Mouse (Mus musculus): ENCODE results near the gene Slc26a10.
"Not testable (repeated sequence)": the region's sequence is repeated elsewhere in the genome, so short reads cannot be mapped to it uniquely, and the experiment has no call there.

Slc26a10 gene

DNA sequence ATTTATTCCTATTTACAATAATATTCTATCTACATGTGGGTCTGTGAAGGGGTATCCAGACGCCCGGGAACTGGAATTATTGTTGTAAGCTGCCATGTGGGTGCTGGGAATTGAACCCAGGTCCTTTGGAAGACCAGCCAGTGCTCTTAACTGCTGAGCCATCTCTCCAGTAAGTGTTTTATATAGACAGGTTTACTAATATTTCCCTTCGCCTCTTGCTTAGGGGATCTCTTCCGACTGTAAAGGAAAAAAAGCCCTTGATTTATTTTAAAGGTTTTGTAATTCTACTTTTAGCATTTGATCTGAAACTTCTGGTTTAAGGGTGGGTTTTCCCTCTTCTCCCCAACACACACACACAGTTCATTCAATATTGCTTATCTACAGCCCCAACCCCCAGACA is 16.3 kb downstream of the Slc26a10 start:
- DNase-seq (ENCODE audit: low spot score in 2 of 2) = no peak

DNA sequence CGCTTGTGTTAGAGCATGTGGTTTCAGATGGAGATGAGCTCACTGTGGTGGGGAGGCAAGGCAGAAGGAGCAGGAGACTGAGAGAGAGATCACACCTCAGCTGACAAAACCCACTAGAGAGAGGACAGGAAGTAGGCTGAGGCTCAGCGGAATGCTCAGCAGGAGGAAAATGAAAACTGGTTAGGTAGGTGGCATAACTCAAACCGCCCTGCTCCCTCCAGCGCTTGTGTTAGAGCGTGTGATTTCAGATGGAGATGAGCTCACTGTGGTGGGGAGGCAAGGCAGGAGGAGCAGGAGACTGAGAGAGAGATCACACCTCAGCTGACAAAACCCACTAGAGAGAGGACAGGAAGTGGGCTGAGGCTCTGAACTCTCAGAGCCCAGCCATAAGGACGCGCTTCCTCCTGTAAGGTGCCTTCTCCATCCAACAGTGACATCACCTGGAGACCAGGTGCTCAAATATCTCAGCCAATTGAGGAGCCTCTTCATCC is 17.6 kb downstream of the Slc26a10 start:
- not testable (repeated sequence) for DNase-seq (ENCODE audit: low spot score in 2 of 2)

DNA sequence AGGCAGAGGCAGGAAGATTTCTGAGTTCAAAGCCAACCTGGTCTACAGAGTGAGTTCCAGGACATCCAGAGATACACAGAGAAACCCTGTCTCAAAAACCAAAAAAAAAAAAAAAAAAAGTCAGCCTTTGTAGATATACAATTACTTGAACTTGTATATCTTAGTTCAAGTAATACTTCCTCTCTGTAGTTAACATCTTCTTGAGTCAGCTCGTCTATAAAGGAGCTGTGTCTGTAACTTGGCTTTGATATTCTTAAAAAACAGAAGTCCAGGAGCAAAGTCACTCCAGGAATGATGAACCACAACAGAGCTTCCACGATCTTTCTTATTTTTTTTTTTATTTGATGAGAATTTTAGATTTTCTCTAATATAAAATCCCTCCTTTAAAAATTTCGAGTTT is 19.7 kb downstream of the Slc26a10 start:
- DNase-seq (ENCODE audit: low spot score in 2 of 2) = no peak

DNA sequence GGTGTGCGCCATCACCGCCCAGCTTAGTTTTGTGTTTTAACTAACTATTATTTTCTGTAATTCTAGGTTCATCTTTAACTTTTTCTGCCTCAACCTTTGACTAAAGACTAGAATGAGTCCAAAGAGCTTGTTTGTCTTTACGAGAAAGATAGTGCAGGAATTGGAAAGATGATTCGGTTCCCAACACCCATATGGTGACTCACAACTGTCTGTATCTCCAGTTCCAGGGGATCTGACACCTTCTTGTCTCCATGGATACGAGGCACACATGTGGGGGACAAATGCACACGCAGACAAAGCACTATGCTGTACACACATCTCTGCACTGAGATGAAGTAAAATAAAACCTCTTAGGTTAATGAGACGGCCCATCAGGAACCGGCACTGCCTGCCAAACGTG is 20.4 kb downstream of the Slc26a10 start:
- no peak for DNase-seq (ENCODE audit: low spot score in 2 of 2)

DNA sequence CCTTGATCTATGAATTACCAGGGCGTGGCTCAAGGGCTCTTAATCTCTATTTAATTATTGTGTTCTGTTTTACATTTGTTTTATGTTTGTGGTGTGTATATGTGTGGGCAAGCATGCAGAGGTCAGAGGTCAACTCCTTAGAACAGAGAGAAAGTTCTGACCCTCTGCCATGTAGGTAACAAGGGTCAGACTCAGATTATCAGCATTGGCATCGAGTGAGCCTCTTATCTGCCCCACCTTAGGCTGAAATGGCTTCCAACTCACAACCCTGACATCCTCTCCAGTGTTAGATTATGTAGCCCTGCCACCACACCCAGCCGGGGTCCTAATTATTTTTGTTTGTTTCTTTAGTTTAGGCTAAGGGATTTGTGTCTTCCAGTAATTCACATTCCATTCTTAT is 22.0 kb downstream of the Slc26a10 start:
- DNase-seq (ENCODE audit: low spot score in 2 of 2) = no peak

DNA sequence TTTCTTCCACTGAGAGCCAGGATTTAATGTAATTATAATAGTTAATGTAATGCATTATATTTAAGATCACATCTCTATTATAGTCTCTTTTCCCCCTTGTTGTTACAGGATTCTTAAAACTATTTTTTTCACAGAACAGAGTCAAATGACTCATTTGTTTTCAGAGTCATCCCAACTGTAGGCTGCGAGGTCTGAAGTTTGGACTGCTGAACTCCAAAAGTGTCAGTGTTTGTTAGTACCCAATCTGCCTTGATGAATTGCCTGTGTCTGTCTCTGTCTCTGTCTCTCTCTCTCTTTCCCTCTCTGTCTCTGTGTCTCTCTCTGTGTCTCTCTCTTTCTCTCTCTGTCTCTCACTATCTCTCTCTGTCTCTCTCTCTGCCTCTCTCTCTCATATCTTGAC is 23.9 kb downstream of the Slc26a10 start:
- no peak for DNase-seq (ENCODE audit: low spot score in 2 of 2)

DNA sequence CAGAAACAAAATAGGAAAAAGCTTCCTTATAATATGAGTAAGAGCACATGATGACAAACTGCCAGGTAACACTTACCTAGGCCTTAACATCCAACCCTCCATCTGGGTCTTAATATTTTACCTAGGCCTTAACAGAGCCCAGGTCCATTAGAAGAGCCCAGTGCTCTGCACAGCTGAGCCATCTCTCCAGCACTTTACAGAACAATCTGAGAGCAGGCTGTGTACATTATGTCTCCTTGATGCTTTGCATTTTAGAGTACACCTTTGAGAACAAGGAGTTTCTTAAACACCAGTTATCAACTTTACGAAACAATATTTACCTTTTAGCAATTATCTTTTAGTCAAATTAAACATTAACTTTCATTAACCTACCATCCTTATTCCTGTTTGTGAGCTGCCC is 24.4 kb downstream of the Slc26a10 start:
- DNase-seq (ENCODE audit: low spot score in 2 of 2) = no peak

DNA sequence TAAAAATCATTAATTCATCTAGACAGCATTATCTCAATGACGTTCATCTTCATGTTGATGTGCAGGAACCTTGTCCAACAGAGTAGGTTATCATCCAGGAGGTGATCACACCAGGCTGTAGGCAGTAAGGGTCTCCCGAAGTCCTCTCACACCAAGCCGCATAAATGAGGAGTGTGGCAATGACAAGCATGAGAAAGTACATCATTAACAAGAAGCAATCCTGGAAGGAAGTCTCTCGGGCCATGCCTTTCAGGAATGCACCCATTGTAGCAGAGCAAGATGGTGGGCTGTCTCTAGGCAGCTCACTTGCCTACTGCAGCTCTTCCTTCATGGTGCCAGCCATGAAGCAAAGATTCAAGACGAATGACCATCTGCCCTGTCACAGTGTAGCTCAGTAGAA is 25.8 kb downstream of the Slc26a10 start:
- DNase-seq (ENCODE audit: low spot score in 2 of 2) = no peak

DNA sequence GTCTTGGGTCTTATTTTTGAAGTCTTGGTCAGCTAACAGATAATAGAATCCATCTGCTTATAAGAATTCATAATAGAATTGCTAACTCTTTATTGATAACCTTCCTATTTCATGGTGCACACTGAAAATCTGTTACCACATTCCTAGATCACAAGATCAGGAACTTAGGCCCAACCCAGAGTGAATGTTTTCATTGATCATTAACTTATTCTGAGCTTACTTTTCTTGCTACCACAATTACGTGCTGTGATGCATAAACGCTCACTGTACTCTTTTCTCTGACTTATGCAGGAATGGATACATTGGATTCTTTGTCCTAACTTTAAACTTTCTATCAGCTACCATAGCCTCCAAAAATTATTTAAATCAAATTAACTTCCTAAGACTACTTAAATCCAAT is 26.2 kb downstream of the Slc26a10 start:
- no peak for DNase-seq (ENCODE audit: low spot score in 2 of 2)

DNA sequence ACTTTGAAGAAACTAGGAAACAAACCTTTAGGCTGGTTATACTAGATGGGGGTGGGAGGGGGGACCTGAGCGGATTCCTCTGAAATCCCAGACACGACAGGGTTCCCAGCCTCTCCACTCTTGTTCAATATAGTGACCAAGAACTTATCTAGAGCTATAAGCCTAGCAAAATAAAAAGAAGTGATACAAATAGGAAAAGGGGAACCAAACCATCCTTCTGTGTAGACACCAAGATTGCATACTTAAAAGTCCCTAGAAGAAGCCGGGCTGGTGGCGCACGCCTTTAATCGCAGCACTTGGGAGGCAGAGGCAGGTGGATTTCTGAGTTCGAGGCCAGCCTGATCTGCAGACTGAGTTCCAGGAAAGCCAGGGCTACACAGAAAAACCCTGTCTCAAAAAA is 27.1 kb downstream of the Slc26a10 start:
- no peak for DNase-seq (ENCODE audit: low spot score in 2 of 2)

DNA sequence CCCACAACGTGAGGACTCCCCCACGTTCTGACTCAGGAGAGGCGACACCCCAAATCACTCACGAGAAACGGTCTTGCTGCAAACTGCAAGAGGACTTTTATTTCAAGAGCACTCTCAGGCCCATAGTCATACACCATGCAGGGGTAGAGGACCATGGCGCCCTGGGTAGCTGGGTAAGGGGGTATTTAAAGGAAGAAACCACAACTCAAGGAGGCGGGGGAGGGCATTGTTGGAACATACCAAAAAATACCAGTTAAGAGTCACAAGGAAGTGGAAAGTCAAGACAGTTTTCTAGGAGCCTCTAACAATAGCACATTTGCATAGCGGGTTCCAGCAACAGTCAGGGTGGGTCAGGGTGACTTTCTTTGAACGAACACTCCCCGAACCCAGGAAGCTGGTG is 27.9 kb downstream of the Slc26a10 start:
- DNase-seq (ENCODE audit: low spot score in 2 of 2) = not testable (repeated sequence)

DNA sequence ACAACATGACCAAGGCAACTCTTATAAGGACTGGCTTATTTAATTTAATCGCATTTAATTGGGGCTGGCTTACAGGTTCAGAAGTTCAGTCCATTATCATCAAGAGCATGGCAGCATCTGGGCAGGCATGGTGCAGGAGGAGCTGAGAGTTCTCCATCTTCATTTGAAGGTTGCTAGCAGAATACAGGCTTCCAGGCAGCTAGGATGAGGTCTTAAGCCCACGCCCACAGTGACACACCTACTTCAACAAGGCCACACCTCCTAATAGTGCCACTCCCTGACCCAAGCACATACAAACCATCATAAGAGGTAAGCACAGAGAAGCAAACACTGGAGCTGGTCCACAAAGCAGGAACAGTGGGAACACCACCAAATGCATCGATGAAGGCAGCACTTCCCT is 29.2 kb downstream of the Slc26a10 start:
- DNase-seq (ENCODE audit: low spot score in 2 of 2) = not testable (repeated sequence)

DNA sequence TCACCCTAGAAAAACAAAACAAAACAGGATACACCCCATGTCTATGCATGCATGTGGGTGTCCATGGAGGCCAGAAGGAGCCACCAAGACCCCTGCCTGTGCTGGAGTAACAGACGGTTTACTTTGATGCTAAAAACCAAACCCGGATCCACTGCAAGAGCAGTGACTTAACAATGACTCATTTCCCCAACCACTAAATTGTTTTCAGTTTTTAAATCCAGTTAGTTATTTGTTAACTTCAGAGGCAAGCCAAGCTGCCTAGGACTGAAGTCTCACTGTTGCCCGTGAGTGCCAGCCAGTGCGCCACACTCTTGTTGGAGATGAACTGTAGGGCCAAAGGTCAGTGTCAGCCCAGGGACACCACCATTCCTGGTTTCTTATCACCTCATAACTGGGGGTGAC is 30.0 kb downstream of the Slc26a10 start:
- DNase-seq (ENCODE audit: low spot score in 2 of 2) = no peak

DNA sequence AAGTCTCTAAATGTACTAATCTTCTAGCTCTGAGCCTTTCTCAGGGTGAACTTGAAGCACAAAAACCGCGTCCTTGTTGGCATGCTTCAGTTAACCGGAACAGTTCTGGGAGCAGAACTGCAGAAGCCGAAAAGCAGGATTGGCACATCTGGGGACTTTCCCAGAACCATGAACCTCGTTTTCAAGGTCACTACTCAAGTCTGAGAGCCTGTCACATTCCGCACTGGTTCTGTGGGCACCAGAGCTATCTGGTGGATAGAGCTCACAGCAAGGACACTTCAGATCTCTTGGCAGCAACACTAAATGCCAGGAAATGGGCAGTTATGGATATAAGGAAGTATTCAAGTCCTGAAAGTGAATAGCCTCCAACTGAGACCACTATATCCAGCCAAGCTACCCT is 33.3 kb downstream of the Slc26a10 start:
- no peak for DNase-seq (ENCODE audit: low spot score in 2 of 2)

DNA sequence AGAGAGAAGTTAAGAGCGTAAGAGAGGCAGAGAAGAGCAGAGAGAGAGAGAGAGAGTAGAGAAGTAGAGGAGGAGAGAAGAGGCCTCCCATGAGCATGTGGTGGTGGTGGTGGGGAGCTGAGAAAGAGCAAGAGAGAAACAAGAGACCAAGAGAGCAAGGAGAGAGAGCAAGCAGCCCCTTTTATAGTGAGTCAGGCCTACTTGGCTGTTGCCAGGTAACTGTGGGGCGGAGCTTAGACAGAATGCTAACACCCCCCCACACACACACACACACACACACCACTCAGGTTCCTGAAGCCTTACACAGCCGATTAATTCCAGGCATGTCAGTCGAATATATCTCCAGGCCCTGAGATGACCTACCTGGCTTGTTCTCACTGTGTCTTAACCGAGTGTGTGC is 35.1 kb downstream of the Slc26a10 start:
- no peak for DNase-seq (ENCODE audit: low spot score in 2 of 2)

DNA sequence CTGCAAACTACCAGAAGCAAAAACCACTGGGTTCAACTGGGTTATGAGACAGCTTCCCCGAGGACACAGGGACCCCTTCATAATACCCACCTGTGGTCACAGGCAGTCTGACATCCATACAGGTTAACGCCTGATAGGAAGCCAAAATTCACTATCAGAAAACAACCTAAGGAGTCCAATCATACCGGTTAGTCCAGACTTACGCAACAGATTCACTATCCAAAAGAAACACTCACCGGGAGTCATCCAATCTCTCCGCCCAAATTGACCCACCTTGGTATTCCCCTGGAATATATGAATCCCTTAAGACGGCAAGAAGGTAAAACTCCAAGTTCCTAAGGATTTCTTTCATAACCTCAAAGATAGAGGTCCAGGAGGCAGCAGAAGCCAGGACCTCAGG is 35.9 kb downstream of the Slc26a10 start:
- no peak for DNase-seq (ENCODE audit: low spot score in 2 of 2)

DNA sequence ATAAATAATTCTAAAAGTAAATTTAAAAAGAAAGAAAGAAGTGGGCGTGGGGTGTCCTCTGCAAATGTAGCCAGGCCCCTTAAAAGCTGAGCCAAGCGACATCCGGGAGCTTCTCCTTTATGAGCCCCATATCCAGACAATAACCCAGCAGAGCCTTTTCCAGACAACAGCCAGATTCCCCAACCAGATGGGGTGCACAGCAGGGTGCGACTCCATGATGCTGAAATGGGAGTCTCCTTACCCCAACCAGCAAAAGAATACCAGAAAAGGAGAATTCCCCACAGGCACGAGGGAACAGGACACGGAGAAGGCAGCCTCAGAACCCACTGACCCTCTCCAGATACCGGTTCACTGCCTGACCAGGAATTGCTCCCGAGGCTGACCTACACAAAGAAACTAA is 37.2 kb downstream of the Slc26a10 start:
- no peak for DNase-seq (ENCODE audit: low spot score in 2 of 2)

DNA sequence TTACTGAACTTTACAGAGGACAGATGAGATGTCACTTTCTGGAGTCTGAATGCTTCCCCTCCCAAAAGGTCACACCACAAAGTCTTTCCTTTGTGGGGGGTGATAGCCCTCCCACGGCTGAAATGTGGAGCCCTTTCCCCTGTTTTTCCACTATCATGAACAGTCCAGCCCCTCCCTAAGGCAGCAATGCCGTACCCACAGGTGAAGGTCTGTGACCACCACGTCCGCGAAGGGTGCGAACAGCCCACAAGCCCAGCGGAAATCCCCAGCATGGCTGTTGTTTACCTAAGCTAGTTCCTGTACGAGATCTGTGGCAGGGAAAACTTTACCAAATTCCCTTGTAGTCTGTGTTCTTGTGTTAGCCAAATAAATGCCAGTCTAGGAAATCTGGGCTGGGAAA is 38.9 kb downstream of the Slc26a10 start:
- DNase-seq (ENCODE audit: low spot score in 2 of 2) = no peak

DNA sequence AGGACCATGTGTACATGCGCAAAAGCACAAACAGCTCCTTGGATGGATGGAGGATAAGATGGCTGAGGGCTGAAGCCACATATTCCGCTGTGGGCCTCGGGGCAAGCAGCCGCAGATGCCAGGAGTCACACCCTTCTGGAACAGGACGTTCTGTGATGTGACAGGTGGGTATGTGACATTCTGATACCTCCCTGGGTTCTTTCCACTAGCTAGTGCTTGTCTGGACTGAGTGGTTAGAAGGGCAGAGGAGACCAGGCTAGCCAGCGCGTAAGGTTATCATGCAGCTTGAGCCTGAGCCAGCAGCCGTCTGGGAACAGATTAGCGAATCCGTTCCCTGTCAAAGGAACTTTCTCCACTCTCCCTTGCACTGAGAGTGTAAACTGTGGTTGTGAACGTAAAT is 39.5 kb downstream of the Slc26a10 start:
- no peak for DNase-seq (ENCODE audit: low spot score in 2 of 2)

DNA sequence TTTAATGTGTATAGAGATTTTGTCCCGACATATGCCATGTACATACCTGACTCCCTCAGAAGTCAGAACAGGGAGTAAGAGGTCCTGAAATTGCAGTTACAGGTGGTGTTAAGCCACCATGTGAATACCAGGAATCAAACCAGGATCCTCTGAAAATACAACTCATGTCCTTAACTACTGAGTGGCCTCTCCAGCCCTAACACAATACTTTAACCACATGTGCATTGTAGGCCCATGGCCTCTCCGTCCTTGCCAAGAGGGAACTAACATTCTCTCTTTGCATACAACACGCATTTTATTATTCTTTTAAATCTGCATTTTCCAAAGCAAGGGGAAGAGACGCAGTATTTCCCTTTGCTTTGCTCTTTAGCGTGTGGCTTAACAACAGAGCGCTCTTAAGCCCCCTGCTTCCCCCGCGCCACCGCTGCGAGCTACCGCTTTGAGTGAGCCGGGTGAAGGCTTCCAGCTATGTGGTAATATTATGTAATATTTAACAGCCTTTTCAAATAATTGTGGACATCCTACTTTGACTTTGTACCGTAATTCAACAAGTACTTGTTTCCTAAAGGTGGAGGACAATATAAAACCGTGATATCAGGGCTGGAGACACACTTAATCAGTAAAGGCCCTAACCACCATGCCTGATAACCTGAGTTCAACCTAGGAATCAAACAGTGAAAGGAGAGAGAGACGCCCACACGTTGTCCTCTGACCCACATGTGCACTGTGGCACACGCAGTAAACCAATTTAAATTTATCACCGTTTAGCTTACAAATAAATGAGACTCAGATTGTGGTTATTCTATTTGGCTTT is 41.9 kb downstream of the Slc26a10 start:
- DNase-seq (ENCODE audit: low spot score in 2 of 2) = no peak

DNA sequence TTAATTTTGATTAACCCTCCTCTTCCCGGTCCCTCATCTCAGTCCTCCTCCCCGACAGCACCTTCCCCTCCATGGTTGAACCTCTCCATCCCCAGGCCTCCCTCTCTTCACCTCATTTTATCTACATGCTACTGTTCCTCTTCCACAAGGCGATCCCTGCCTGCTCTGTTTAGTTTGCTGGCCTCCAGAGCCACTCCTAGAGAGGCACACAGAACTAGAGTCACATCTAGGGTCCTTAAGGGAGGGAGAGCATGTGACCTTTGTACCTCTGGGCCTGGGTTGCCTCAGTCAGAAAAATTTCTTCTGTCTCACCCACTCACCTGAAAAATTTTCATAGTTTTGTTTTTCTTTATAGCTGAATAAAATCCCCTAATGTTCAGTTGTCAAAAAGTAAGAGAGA is 42.5 kb downstream of the Slc26a10 start:
- no peak for DNase-seq (ENCODE audit: low spot score in 2 of 2)

DNA sequence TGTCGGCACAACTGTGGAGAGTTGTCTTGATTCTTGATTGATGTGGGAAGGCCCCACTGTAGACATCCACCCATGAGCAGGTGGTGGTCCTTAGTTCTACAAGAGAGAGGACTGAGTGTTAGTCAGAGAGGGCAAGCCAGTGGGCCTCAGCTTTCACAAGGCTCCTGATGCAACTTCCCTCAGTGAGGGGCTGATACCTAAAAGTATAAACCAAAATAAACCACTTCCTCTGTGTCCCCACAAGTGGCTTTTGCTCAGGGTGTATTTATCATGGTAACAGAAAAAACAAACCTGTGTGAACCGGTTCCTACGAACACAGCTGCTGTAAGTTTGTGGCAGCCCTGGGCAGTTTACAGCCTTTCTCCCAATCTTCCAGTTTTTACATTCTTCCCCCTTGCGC is 43.9 kb downstream of the Slc26a10 start:
- no peak for DNase-seq (ENCODE audit: low spot score in 2 of 2)

DNA sequence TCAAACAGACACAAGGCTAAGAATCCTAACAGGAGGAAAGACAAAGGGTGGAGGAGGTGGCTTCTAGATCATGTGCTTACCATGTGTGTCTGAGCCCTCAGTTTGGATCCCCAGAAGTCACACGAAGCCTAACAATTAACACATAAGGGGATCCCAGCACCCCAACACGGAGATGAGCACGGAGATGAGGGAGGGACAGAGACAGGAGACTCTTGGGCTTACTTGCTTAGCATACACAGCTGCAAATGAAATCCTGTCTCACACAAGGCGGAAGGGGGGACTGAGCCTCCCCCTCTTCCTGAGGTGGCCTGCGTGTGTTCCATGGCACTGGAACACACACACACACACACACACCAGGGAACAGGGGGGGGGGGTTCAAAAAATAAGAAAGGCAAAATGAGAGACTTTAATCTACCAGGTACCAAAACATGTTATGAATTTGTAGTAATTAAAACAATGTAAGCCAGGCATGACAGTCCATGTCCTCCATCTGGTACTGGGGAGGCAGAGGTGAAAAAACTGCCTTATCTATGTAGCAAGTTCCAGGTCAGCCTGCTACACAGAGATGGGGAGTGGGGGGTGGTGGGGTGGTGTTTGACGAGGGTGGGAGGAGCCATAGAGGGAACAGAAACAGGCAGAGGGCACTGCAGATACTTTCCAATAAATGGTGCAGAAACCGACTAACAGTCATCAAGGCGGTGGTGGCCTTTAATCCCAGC is 45.2 kb downstream of the Slc26a10 start:
- DNase-seq (ENCODE audit: low spot score in 2 of 2) = no peak
